Mouse (Mus musculus): Measurements from ENCODE around the gene Dmgdh. TPM values are rescaled to one million over a fixed set of nuclear protein-coding genes. Genes with fewer than 3 reads are reported as not detected.

Dmgdh gene
- total and polyA plus RNA-seq, 3 experiments = not detected

DNA sequence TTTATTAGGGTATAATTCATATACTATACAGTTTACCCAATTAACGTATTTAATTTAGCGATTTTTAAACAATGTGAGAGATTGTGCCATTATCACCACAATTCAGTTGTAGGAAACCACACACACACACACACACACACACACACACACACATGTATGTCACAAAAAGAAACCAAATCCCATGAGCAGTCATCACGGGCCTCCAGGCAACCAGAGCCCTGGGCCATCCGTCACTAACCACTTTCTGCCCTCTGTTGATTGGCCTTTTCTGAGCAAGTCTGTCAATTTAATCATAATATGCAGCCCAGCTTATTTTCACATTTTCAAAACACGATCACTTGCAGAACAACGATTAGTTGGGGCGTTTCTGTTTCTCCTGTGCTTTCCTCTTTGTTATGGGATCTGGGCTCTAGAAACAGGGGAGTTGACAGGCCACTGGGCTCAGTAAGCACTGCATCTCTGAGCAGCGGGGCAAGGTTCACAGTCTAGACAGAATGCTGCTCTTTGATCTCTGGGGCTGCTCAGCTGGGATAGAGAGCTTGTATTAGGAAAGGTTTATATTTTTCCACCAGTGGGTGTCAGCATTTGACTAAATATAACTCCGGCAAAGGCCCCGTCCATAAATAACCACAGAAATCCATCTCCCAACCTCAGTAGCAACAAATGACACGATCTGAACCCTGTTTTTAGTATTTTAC, 118.9 kb downstream of the Dmgdh start:
- H3K79me2 ChIP-seq (ENCODE audit: control insufficient read depth, insufficient read depth, low read length, poor library complexity) = no peaks in the 10 kb centered on the region
- DNase-seq (ENCODE audit: low read depth, low spot score) = peak; percentile 9

DNA sequence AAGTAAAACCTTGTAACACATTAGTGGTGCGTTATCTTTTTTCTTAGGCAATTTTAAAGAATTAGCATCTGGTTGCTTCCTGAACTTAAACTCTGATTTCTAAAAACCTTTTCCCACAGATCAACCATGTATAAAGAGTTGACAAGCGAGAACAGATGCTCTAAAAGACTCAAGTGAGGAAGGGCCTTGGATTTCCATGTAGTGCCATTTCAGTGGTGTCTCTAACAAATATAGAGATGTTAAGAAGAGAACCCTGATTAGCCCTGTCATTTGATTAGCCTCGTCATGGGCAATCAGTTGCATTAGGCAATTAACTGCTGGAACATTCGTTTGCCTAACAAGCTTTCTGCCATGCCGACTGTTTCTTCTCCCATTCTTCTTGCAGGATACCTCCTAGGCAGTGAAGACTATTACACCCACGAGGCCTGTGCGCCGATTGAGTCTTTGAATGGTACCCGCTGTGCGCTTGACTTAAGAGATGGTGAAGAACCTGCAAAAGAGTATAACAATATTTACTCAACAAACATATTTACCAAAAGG, 119.5 kb downstream of the Dmgdh start:
- no peak overlapping the region for H3K27ac ChIP-seq (ENCODE audit: control insufficient read depth, low read depth, low read length)
- no peak for DNase-seq (ENCODE audit: low read depth, low spot score)
- H3K27me3 ChIP-seq (ENCODE audit: control insufficient read depth in 1 of 2, insufficient read depth in 2 of 2, low read length in 2 of 2) = no peaks in the 10 kb centered on the region; a peak in 1 of 4 replicates
- H3K4me1 ChIP-seq (ENCODE audit: control insufficient read depth in 1 of 2, insufficient read depth in 2 of 2, low read length in 2 of 2) = no peaks in the 10 kb centered on the region
- no peak overlapping the region for H3K9ac ChIP-seq (ENCODE audit: control insufficient read depth, low read depth, low read length, poor library complexity, severe bottlenecking)
- H3K79me2 ChIP-seq (ENCODE audit: control insufficient read depth, insufficient read depth, low read length, poor library complexity) = no peaks in the 10 kb centered on the region
- H3K36me3 ChIP-seq (ENCODE audit: control insufficient read depth in 1 of 2, insufficient read depth in 2 of 2, low read length in 2 of 2) = no peaks in the 10 kb centered on the region
- H3K4me3 ChIP-seq (ENCODE audit: control insufficient read depth in 1 of 2, insufficient read depth in 1 of 2, low read depth in 2 of 2, low read length in 2 of 2) = no peak overlapping the region
- no peak for TF ChIP-seq TCF12 (IDR thresholded peaks at IDR 0.05; ENCODE audit: low read depth, low read length)
- H3K9me3 ChIP-seq (replicated peaks; ENCODE audit: insufficient read depth, low read length) = no peaks in the 10 kb centered on the region

More for the DNA sequence above, 118.9 kb downstream of the Dmgdh start:
- Histone ChIP-seq H3K36me3 (ENCODE audit: control insufficient read depth in 1 of 2, insufficient read depth in 2 of 2, low read length in 2 of 2) (no peaks in the 10 kb centered on the region), H3K4me3 (ENCODE audit: control insufficient read depth in 1 of 2, insufficient read depth in 1 of 2, low read depth in 2 of 2, low read length in 2 of 2) (no peak overlapping the region), H3K9ac (ENCODE audit: control insufficient read depth, low read depth, low read length, poor library complexity, severe bottlenecking) (no peak overlapping the region), H3K9me3 (replicated peaks; ENCODE audit: insufficient read depth, low read length) (no peaks in the 10 kb centered on the region), H3K4me1 (ENCODE audit: control insufficient read depth in 1 of 2, insufficient read depth in 2 of 2, low read length in 2 of 2) (no peaks in the 10 kb centered on the region), H3K27me3 (ENCODE audit: control insufficient read depth in 1 of 2, insufficient read depth in 2 of 2, low read length in 2 of 2) (no peaks in the 10 kb centered on the region; a peak in 1 of 4 replicates), H3K27ac (ENCODE audit: control insufficient read depth, low read depth, low read length) (no peak overlapping the region)
- TF ChIP-seq RAD21 (IDR thresholded peaks at IDR 0.05; ENCODE audit: low read depth, low read length) = peak; percentile 60
- TF ChIP-seq SMC3 (IDR thresholded peaks at IDR 0.05; ENCODE audit: low read depth, low read length) = peak; percentile 41
- TF ChIP-seq NELFE (IDR thresholded peaks at IDR 0.05; ENCODE audit: low read depth, low read length) = no peak
- peak in 1 of 3 experiments; percentile 46; a peak in 2 of 6 replicates for TF ChIP-seq CTCF (IDR thresholded peaks at IDR 0.05 in 2 of 3, conservative IDR thresholded peaks at IDR 0.05 in 1 of 3; ENCODE audit: control insufficient read depth in 1 of 3, insufficient read depth in 1 of 3, low read depth in 2 of 3, low read length in 3 of 3, poor library complexity in 1 of 3, severe bottlenecking in 1 of 3)
- no peak for TF ChIP-seq TCF12 (IDR thresholded peaks at IDR 0.05; ENCODE audit: low read depth, low read length)
- TF ChIP-seq ZC3H11A (IDR thresholded peaks at IDR 0.05; ENCODE audit: low read depth, low read length) = peak; percentile 24; the same call in 1 of the 2 replicates

DNA sequence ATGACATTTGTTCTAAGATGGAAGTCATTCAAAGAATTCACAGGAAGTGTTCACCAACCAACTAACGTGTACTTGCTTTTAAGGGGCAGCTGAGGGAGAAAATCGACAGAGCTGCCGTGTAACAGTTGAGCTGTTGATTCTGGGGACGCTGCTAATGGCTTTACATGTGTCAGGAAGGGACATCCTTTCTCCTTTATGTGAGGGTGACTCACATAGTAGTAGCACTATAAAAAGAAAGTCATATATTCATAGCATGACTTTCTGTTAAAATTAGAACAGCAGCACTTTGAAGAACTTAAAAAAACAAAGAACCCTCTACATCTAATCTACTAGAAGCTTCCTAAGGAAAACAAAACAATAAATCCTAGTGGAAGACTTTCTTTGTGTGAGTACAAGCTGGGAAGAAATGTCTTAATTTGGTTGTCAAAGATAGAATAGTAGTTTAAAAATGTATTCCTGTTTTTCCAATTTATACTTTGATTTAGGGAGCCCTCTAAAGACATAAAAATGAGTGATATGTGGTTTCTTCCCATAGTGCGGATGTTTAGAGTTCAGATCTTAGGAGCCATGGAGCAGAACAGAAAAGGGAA, 122.9 kb downstream of the Dmgdh start:
- H3K27ac ChIP-seq (ENCODE audit: control insufficient read depth, low read depth, low read length) = no peak overlapping the region
- no peaks in the 10 kb centered on the region for H3K36me3 ChIP-seq (ENCODE audit: control insufficient read depth in 1 of 2, insufficient read depth in 2 of 2, low read length in 2 of 2)
- no peak overlapping the region for H3K9ac ChIP-seq (ENCODE audit: control insufficient read depth, low read depth, low read length, poor library complexity, severe bottlenecking)
- H3K27me3 ChIP-seq (ENCODE audit: control insufficient read depth in 1 of 2, insufficient read depth in 2 of 2, low read length in 2 of 2) = no peaks in the 10 kb centered on the region; a peak in 1 of 4 replicates
- H3K4me3 ChIP-seq (ENCODE audit: control insufficient read depth in 1 of 2, insufficient read depth in 1 of 2, low read depth in 2 of 2, low read length in 2 of 2) = no peak overlapping the region
- no peak for DNase-seq (ENCODE audit: low read depth, low spot score)
- no peaks in the 10 kb centered on the region for H3K9me3 ChIP-seq (replicated peaks; ENCODE audit: insufficient read depth, low read length)
- H3K79me2 ChIP-seq (ENCODE audit: control insufficient read depth, insufficient read depth, low read length, poor library complexity) = no peaks in the 10 kb centered on the region
- no peaks in the 10 kb centered on the region for H3K4me1 ChIP-seq (ENCODE audit: control insufficient read depth in 1 of 2, insufficient read depth in 2 of 2, low read length in 2 of 2)
- TF ChIP-seq ZC3H11A (IDR thresholded peaks at IDR 0.05; ENCODE audit: low read depth, low read length) = no peak
- no peak for TF ChIP-seq CHD1 (IDR thresholded peaks at IDR 0.05; ENCODE audit: low read depth, low read length)
- TF ChIP-seq MYB (IDR thresholded peaks at IDR 0.05; ENCODE audit: low read depth, low read length) = no peak
- TF ChIP-seq USF2 (IDR thresholded peaks at IDR 0.05; ENCODE audit: borderline replicate concordance in 1 of 2, insufficient read depth in 1 of 2, low read depth in 1 of 2, low read length in 2 of 2) = no peak
- TF ChIP-seq ZMIZ1 (IDR thresholded peaks at IDR 0.05; ENCODE audit: low read depth, low read length) = no peak
- no peak for TF ChIP-seq MAFK (IDR thresholded peaks at IDR 0.05; ENCODE audit: borderline replicate concordance, low read depth, low read length)
- no peak for TF ChIP-seq GATA1 (IDR thresholded peaks at IDR 0.05; ENCODE audit: low read depth, low read length)
- no peak for TF ChIP-seq MAX (IDR thresholded peaks at IDR 0.05; ENCODE audit: low read length)
- TF ChIP-seq MEF2A (IDR thresholded peaks at IDR 0.05; ENCODE audit: extremely low read depth, insufficient replicate concordance, low read depth, low read length, poor library complexity, severe bottlenecking) = no peak
- no peak for TF ChIP-seq POLR2AphosphoS2 (IDR thresholded peaks at IDR 0.05; ENCODE audit: low read length)
- TF ChIP-seq POLR2AphosphoS5 (IDR thresholded peaks at IDR 0.05; ENCODE audit: borderline replicate concordance, low read depth, low read length) = no peak
- TF ChIP-seq CHD2 (IDR thresholded peaks at IDR 0.05; ENCODE audit: low read length) = no peak
- no peak for TF ChIP-seq ZNF384 (IDR thresholded peaks at IDR 0.05; ENCODE audit: low read depth, low read length)
- TF ChIP-seq JUND (IDR thresholded peaks at IDR 0.05; ENCODE audit: low read depth, low read length) = no peak
- no peak for TF ChIP-seq EP300 (IDR thresholded peaks at IDR 0.05; ENCODE audit: low read depth in 1 of 2, low read length in 2 of 2)
- TF ChIP-seq BHLHE40 (IDR thresholded peaks at IDR 0.05; ENCODE audit: borderline replicate concordance, low read depth, low read length) = no peak
- no peak for TF ChIP-seq MYC (IDR thresholded peaks at IDR 0.05; ENCODE audit: low read depth, low read length)
- no peak for TF ChIP-seq USF1 (IDR thresholded peaks at IDR 0.05; ENCODE audit: low read depth, low read length)
- no peak for TF ChIP-seq RAD21 (IDR thresholded peaks at IDR 0.05; ENCODE audit: low read depth, low read length)

Data from MEL (cell line).